Mouse (Mus musculus) layer of hippocampus, adult 2 months (tissue): ENCODE data around the gene 1700001J03Rik. TPM values are rescaled to one million over a fixed set of nuclear protein-coding genes. Genes with fewer than 3 reads are reported as not detected.
A peak's percentile ranks its signal among the peaks of the same experiment; 100 is the strongest.

Source experiments
- DNase-seq, 2 experiments: peaks; one replicate each; pipeline ENCODE4 v3.0.0; 2022; ENCODE audit warnings: low spot score in 2 of 2
- H3K27ac ChIP-seq: fragments of 200-600 bp; 2 replicates; pipeline ENCODE4 v1.8.1; 2022
- H3K4me3 ChIP-seq: fragments of 200-600 bp; 2 replicates; pipeline ENCODE4 v1.8.1; 2022; ENCODE audit warnings: mild to moderate bottlenecking
- CTCF ChIP-seq: fragments of 200-600 bp; conservative IDR thresholded peaks from 2 replicates; pipeline ENCODE4 v1.8.1; 2022; ENCODE audit warnings: antibody characterized with exemption, mild to moderate bottlenecking, moderate library complexity
- total RNA-seq, 2 experiments: library from RNA; stranded (reverse); gene quantifications; 2 replicates each; pipeline ENCODE4 v1.2.3; 2021

Gene 1700001J03Rik
- total RNA-seq, 2 experiments from 2014 or later, result 1.2 to 1.6 TPM

GRCm38 (mm10) chr5:146150454-146150853 is 34.6 kb downstream of the 1700001J03Rik start:
- Histone ChIP-seq H3K27ac (no peak overlapping the region), H3K4me3 (no peak overlapping the region)
- no peak for DNase-seq
- TF ChIP-seq CTCF, result no peak

GRCm38 (mm10) chr5:146147903-146148302 is 37.2 kb downstream of the 1700001J03Rik start:
- no peak overlapping the region for H3K4me3 ChIP-seq
- H3K27ac ChIP-seq, result no peak overlapping the region
- DNase-seq, result no peak
- peak; percentile 16; the same call in 1 of the 2 replicates for TF ChIP-seq CTCF

Other genes with a start within 250 kb of the 1700001J03Rik start
- not detected for gene Cyp3a25, start 175.7 kb downstream of the 1700001J03Rik start, total RNA-seq
- not detected for gene Cyp3a59, start 106.0 kb downstream of the 1700001J03Rik start, total RNA-seq
- gene Gm5565, start 24.8 kb downstream of the 1700001J03Rik start, total RNA-seq, result not detected
- gene Gm6309, start 14.6 kb downstream of the 1700001J03Rik start, total RNA-seq, result not detected
- gene Rnf6, start 36.3 kb upstream of the 1700001J03Rik start, total RNA-seq, result 10 to 100 TPM; 64.6 to 70.8 TPM
- gene Cdk8, start 45.9 kb upstream of the 1700001J03Rik start, total RNA-seq, result 10 to 100 TPM; 40.7 to 44.5 TPM
- 100 to 1,000 TPM; 103 to 107 TPM for gene Wasf3, start 199.7 kb upstream of the 1700001J03Rik start, total RNA-seq